ENCODE assay signal across 21 mouse cellular contexts in the genomic region with DNA sequence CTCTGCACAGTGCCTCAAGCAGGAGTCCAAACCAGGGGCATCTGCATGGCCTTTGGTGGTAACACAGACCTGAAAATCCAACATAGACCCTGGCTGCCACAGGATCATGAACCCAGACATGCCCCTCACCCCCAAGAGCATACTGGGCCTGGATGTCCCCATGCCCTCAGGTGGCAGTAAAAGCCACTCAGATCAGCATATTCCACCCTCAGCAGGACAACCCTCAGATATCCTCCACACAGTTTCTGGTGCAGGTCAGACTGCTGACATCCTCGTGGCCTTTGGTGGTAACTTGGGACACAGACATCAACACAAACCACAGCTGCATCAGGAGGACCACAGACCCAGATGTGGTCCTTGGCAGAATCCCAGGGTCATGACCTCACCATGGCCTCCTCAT.
DNase-seq lines count a peak whose midpoint lies in the region; ATAC-seq lines count a peak whose summit lies in the region.
"Had no signal": no experiment of that assay in that cellular context is flagged by ENCODE, and none has a peak within 500 bp of the region (broad histone marks: within the 10 kb centered on the region; RNA-seq: fewer than 3 reads in every experiment).

No protein-coding gene starts in this region.

- ATAC-seq in liver, embryonic 13.5 days (ENCODE audit: low read depth): peak; percentile 23; the same call in 1 of the 2 replicates
- ATAC-seq in liver, embryonic 12.5 days: no peak
- peak; percentile 38; the same call in 1 of the 2 replicates for ATAC-seq in midbrain, embryonic 14.5 days (ENCODE audit: low FRiP score, low TSS enrichment)
- ATAC-seq in midbrain, embryonic 16.5 days: no peak
- ATAC-seq in megakaryocyte-erythroid progenitor cell, adult 5-6 weeks (replicated peaks; ENCODE audit: low FRiP score, low TSS enrichment, poor library complexity, severe bottlenecking): 0 out of 2 replicates have a peak, but pooled peaks have one; percentile 30
- ATAC-seq: forebrain, embryonic 14.5 days; forebrain, embryonic 16.5 days had no signal

- no peak overlapping the region for H3K9ac ChIP-seq in liver, embryonic 13.5 days
- no peak overlapping the region for H3K9ac ChIP-seq in liver, embryonic 12.5 days
- no peak overlapping the region for H3K9ac ChIP-seq in midbrain, embryonic 14.5 days (replicated peaks; ENCODE audit: low read length)
- H3K9ac ChIP-seq in midbrain, embryonic 16.5 days (ENCODE audit: low read depth, low read length): no peak overlapping the region
- H3K9ac ChIP-seq: forebrain, embryonic 12.5 days had no signal

- H3K4me1 ChIP-seq in liver, embryonic 13.5 days (replicated peaks): no peaks in the 10 kb centered on the region
- no peaks in the 10 kb centered on the region; the same call in 1 of the 2 replicates for H3K4me1 ChIP-seq in liver, embryonic 12.5 days
- H3K4me1 ChIP-seq in midbrain, embryonic 14.5 days (ENCODE audit: control insufficient read depth, insufficient read depth, low read length): no peaks in the 10 kb centered on the region
- H3K4me1 ChIP-seq in midbrain, embryonic 16.5 days (ENCODE audit: control insufficient read depth, insufficient read depth, low read length): no peaks in the 10 kb centered on the region
- H3K4me1 ChIP-seq: forebrain, embryonic 10.5 days; forebrain, embryonic 12.5 days had no signal

- DNase-seq in heart, adult 11 months: peak; percentile 89
- DNase-seq in heart, adult 9 months (ENCODE audit: low spot score in 2 of 2): no peak
- DNase-seq in liver, embryonic 13.5 days: no peak
- DNase-seq in midbrain, embryonic 14.5 days: no peak
- DNase-seq in cerebellum, adult 11 months: no peak
- DNase-seq: adrenal gland, adult 2 months; adrenal gland, postnatal 10 days; adrenal gland, postnatal 25 days; cerebellum, adult 11-12 months; cerebellum, adult 2 months; cerebellum, adult 9-10 months; cerebellum, postnatal 10 days; cerebellum, postnatal 25 days had no signal

- H3K36me3 ChIP-seq in liver, embryonic 13.5 days: no peaks in the 10 kb centered on the region
- no peaks in the 10 kb centered on the region for H3K36me3 ChIP-seq in liver, embryonic 12.5 days
- H3K36me3 ChIP-seq in midbrain, embryonic 14.5 days (ENCODE audit: control insufficient read depth, insufficient read depth, low read length): no peaks in the 10 kb centered on the region
- H3K36me3 ChIP-seq in midbrain, embryonic 16.5 days (ENCODE audit: control insufficient read depth, insufficient read depth, low read length): no peaks in the 10 kb centered on the region
- H3K36me3 ChIP-seq: forebrain, embryonic 10.5 days; forebrain, embryonic 12.5 days had no signal

- WGBS in liver, embryonic 13.5 days (ENCODE audit: insufficient replicate concordance): 33% methylated on average over 1 of the region's 1 CpGs
- 40% methylated on average over 1 of the region's 1 CpGs for WGBS in liver, embryonic 12.5 days (ENCODE audit: insufficient replicate concordance)
- WGBS in midbrain, embryonic 14.5 days: 94% methylated on average over 1 of the region's 1 CpGs
- 89% methylated on average over 1 of the region's 1 CpGs for WGBS in midbrain, embryonic 16.5 days

- no peak overlapping the region for H3K4me3 ChIP-seq in liver, embryonic 13.5 days (replicated peaks)
- H3K4me3 ChIP-seq in liver, embryonic 12.5 days: no peak overlapping the region
- no peak overlapping the region for H3K4me3 ChIP-seq in midbrain, embryonic 14.5 days (replicated peaks; ENCODE audit: low read depth, low read length)
- H3K4me3 ChIP-seq in midbrain, embryonic 16.5 days (ENCODE audit: low read depth, low read length): no peak overlapping the region
- H3K4me3 ChIP-seq: erythroblast, embryonic 14.5 days; forebrain, embryonic 10.5 days; forebrain, embryonic 12.5 days had no signal

- no peaks in the 10 kb centered on the region for H3K27me3 ChIP-seq in liver, embryonic 13.5 days
- no peaks in the 10 kb centered on the region for H3K27me3 ChIP-seq in liver, embryonic 12.5 days (replicated peaks)
- H3K27me3 ChIP-seq in midbrain, embryonic 14.5 days (ENCODE audit: control insufficient read depth, insufficient read depth, low read length): no peaks in the 10 kb centered on the region
- H3K27me3 ChIP-seq in midbrain, embryonic 16.5 days (ENCODE audit: control insufficient read depth, insufficient read depth, low read depth, low read length): no peaks in the 10 kb centered on the region
- H3K27me3 ChIP-seq: forebrain, embryonic 12.5 days had no signal

- H3K9me3 ChIP-seq in liver, embryonic 13.5 days (replicated peaks): no peaks in the 10 kb centered on the region
- no peaks in the 10 kb centered on the region for H3K9me3 ChIP-seq in liver, embryonic 12.5 days (replicated peaks)
- no peaks in the 10 kb centered on the region for H3K9me3 ChIP-seq in midbrain, embryonic 14.5 days (ENCODE audit: control insufficient read depth, low read length)
- no peaks in the 10 kb centered on the region for H3K9me3 ChIP-seq in midbrain, embryonic 16.5 days (replicated peaks; ENCODE audit: control insufficient read depth, low read length, poor library complexity, severe bottlenecking)
- H3K9me3 ChIP-seq: forebrain, embryonic 10.5 days; forebrain, embryonic 12.5 days had no signal

- H3K4me2 ChIP-seq in liver, embryonic 13.5 days: no peak overlapping the region
- H3K4me2 ChIP-seq in liver, embryonic 12.5 days: no peak overlapping the region
- no peak overlapping the region for H3K4me2 ChIP-seq in midbrain, embryonic 14.5 days (ENCODE audit: low read length)
- no peak overlapping the region for H3K4me2 ChIP-seq in midbrain, embryonic 16.5 days (ENCODE audit: low read length)
- H3K4me2 ChIP-seq: forebrain, embryonic 12.5 days had no signal

- H3K27ac ChIP-seq in liver, embryonic 13.5 days: no peak overlapping the region
- no peak overlapping the region for H3K27ac ChIP-seq in liver, embryonic 12.5 days
- H3K27ac ChIP-seq in midbrain, embryonic 14.5 days (replicated peaks; ENCODE audit: low read depth, low read length): no peak overlapping the region
- H3K27ac ChIP-seq in midbrain, embryonic 16.5 days (ENCODE audit: low read length): no peak overlapping the region
- H3K27ac ChIP-seq: forebrain, embryonic 10.5 days; forebrain, embryonic 12.5 days had no signal

Comparison
In these comparisons a context has a peak if more than half of its experiments do, and no peak if none do; other contexts are left out.
1. ATAC-seq: peak in liver, embryonic 13.5 days (single experiment), midbrain, embryonic 14.5 days (single experiment) and megakaryocyte-erythroid progenitor cell, adult 5-6 weeks (single experiment); none in liver, embryonic 12.5 days (single experiment) and midbrain, embryonic 16.5 days (single experiment).